Mouse (Mus musculus) midbrain, embryonic 15.5 days (tissue): ENCODE data around the gene Klri1. TPM values are rescaled to one million over a fixed set of nuclear protein-coding genes. Genes with fewer than 3 reads are reported as not detected.
"Not testable (repeated sequence)": the region's sequence is repeated elsewhere in the genome, so short reads cannot be mapped to it uniquely, and the experiment has no call there.

Experiments
- ATAC-seq: fragments of 200-750 bp; cut with Nextera tagmentation; replicated peaks from 2 replicates; pipeline ENCODE4 v1.8.0; 2017; ENCODE audit warnings: moderate TSS enrichment
- H3K27ac ChIP-seq: fragments of 300-500 bp; sonication (generic); 2 replicates; pipeline ENCODE4 v1.5.1; 2015; ENCODE audit warnings: mild to moderate bottlenecking, inconsistent platforms
- H3K27me3 ChIP-seq: fragments of 300-500 bp; sonication (generic); replicated peaks from 2 replicates; pipeline ENCODE4 v1.6.1; 2015; ENCODE audit warnings: inconsistent platforms
- H3K36me3 ChIP-seq: fragments of 300-500 bp; sonication (generic); replicated peaks from 2 replicates; pipeline ENCODE4 v1.6.1; 2015; ENCODE audit warnings: inconsistent platforms
- H3K4me1 ChIP-seq: fragments of 300-500 bp; sonication (generic); 2 replicates; pipeline ENCODE4 v1.6.1; 2015; ENCODE audit warnings: inconsistent platforms
- H3K4me2 ChIP-seq: fragments of 300-500 bp; sonication (generic); 2 replicates; pipeline ENCODE4 v1.6.1; 2015; ENCODE audit warnings: inconsistent platforms, mild to moderate bottlenecking, moderate library complexity
- H3K4me3 ChIP-seq: fragments of 300-500 bp; sonication (generic); 2 replicates; pipeline ENCODE4 v1.5.1; 2015; ENCODE audit warnings: mild to moderate bottlenecking, inconsistent platforms
- H3K9ac ChIP-seq: fragments of 300-500 bp; sonication (generic); 2 replicates; pipeline ENCODE4 v1.6.1; 2015; ENCODE audit warnings: mild to moderate bottlenecking, inconsistent platforms
- H3K9me3 ChIP-seq: fragments of 300-500 bp; sonication (generic); 2 replicates; pipeline ENCODE4 v1.6.1; 2016; ENCODE audit warnings: inconsistent platforms
- WGBS: fragments of 180-500 bp; shearing (Covaris S2); methylation state at CpG from one replicate; pipeline ENCODE4 v1.1.7; 2015; ENCODE audit warnings: mixed read lengths; 5-methylcytosine and 5-hydroxymethylcytosine counted together
- microRNA-seq: library from miRNA; unstranded; fragments of <30 nt; microRNA quantifications from one replicate; pipeline ENCODE4, GENCODE M21; 2016
- polyA plus RNA-seq: library from polyadenylated mRNA; unstranded; fragments of >200 nt; fragmentation: Nextera tagmentation; extraction: Ambion mirVana; gene quantifications from 2 replicates; pipeline ENCODE4 v1.2.1, GENCODE M21; 2015

Gene Klri1
- polyA plus RNA-seq, 1 experiment from 2014 or later, result not detected

- not testable (repeated sequence) for H3K36me3 ChIP-seq, H3K4me3 ChIP-seq, H3K27me3 ChIP-seq, H3K9me3 ChIP-seq, H3K27ac ChIP-seq, H3K9ac ChIP-seq, H3K4me2 ChIP-seq, ATAC-seq, H3K4me1 ChIP-seq
- WGBS, result no CpG with 5 or more reads among the region's 3 CpGs
These were observed 55.6 kb downstream of the Klri1 start for GRCm38 (mm10) chr6:129661301-129661700.

- not testable (repeated sequence) for H3K4me3 ChIP-seq, H3K9ac ChIP-seq, H3K27ac ChIP-seq, ATAC-seq, H3K9me3 ChIP-seq, H3K4me2 ChIP-seq, H3K4me1 ChIP-seq, H3K36me3 ChIP-seq, H3K27me3 ChIP-seq
- 75% methylated on average over 4 of the region's 4 CpGs for WGBS
These were observed 56.3 kb downstream of the Klri1 start, which contains the start of gene Klrc2 for GRCm38 (mm10) chr6:129660589-129660988. Klrc2 (minus strand) TSS chr6:129660689.

Small RNA genes lying within 50 kb of the gene (microRNA-seq; reads per million reads assigned to microRNA genes)
- not detected for gene Mir680-1

Other genes with a start within 250 kb of the Klri1 start
- not detected in 2 replicates for gene Olr1, start 210.0 kb downstream of the Klri1 start, polyA plus RNA-seq
- gene Tmem52b, start 204.6 kb downstream of the Klri1 start, polyA plus RNA-seq, result 0.32 TPM in 1 of 2 replicates, not detected in the other
- 201 TPM in 2 replicates for gene Gabarapl1, start 184.0 kb downstream of the Klri1 start, polyA plus RNA-seq
- not detected in 2 replicates for gene Klre1, start 139.2 kb downstream of the Klri1 start, polyA plus RNA-seq
- not detected in 2 replicates for gene Klrd1, start 125.3 kb downstream of the Klri1 start, polyA plus RNA-seq
- gene Klrk1, start 93.3 kb downstream of the Klri1 start, polyA plus RNA-seq, result 0.26 and 0.31 TPM in 2 replicates
- gene Klrc3, start 73.8 kb downstream of the Klri1 start, polyA plus RNA-seq, result not detected in 2 replicates
- gene Klrc2, start 56.4 kb downstream of the Klri1 start, polyA plus RNA-seq, result not detected in 2 replicates
- gene Klrc1, start 38.2 kb downstream of the Klri1 start, polyA plus RNA-seq, result not detected in 2 replicates
- not detected in 2 replicates for gene Klri2, start 23.4 kb upstream of the Klri1 start, polyA plus RNA-seq
- gene Gm156, start 67.1 kb upstream of the Klri1 start, polyA plus RNA-seq, result not detected in 2 replicates
- not detected in 2 replicates for gene Gm17631, start 145.5 kb upstream of the Klri1 start, polyA plus RNA-seq
- gene Klra17, start 159.5 kb upstream of the Klri1 start, polyA plus RNA-seq, result not detected in 2 replicates
- not detected in 2 replicates for gene Klra5, start 200.5 kb upstream of the Klri1 start, polyA plus RNA-seq